Mouse (Mus musculus): ENCODE results near the gene Tmc8. TPM values are rescaled to one million over a fixed set of nuclear protein-coding genes. Genes with fewer than 3 reads are reported as not detected.

Gene Tmc8
- polyA plus RNA-seq, 1 experiment from 2014 or later = 10.0 TPM

- no peaks in the 10 kb centered on the region for H3K9me3 ChIP-seq (ENCODE audit: control insufficient read depth, low read length)
- peak overlapping the region; percentile 71 for H3K9ac ChIP-seq (ENCODE audit: low read length)
- TF ChIP-seq CTCF (IDR thresholded peaks at IDR 0.05; ENCODE audit: low read depth) = no peak
- no peak for TF ChIP-seq EP300 (optimal IDR thresholded peaks at IDR 0.05)
- 0 out of 2 replicates have a peak, but pooled peaks cover 2% of the 10 kb centered on the region for H3K36me3 ChIP-seq (ENCODE audit: control insufficient read depth, insufficient read depth, low read length)
- ATAC-seq (ENCODE audit: low FRiP score, low TSS enrichment) (peak; percentile 25), DNase-seq (ENCODE audit: low spot score) (no peak)
- 4% methylated on average over 16 of the region's 17 CpGs for WGBS
- H3K4me1 ChIP-seq (replicated peaks; ENCODE audit: control insufficient read depth, insufficient read depth) = peaks cover 9% of the 10 kb centered on the region
- H3K4me3 ChIP-seq (ENCODE audit: low read depth, low read length) = peak overlapping the region; percentile 54
- peak overlapping the region; percentile 80 for H3K4me2 ChIP-seq (replicated peaks; ENCODE audit: low read depth)
- no peaks in the 10 kb centered on the region for H3K27me3 ChIP-seq (ENCODE audit: control insufficient read depth, insufficient read depth, low read length)
- peak overlapping the region; percentile 98 for H3K27ac ChIP-seq (replicated peaks)
Measured at GRCm38 (mm10) chr11:117780199-117780515, 1.7 kb upstream of the Tmc8 start.

GRCm38 (mm10) chr11:117780582-117781111, 1.2 kb upstream of the Tmc8 start:
- H3K27me3 ChIP-seq (ENCODE audit: control insufficient read depth, insufficient read depth, low read length) = no peaks in the 10 kb centered on the region
- H3K4me2 ChIP-seq (replicated peaks; ENCODE audit: low read depth) = peak overlapping the region; percentile 80
- H3K4me1 ChIP-seq (replicated peaks; ENCODE audit: control insufficient read depth, insufficient read depth) = peaks cover 9% of the 10 kb centered on the region
- H3K4me3 ChIP-seq (ENCODE audit: low read depth, low read length) = peak overlapping the region; percentile 54
- 0 out of 2 replicates have a peak, but pooled peaks cover 2% of the 10 kb centered on the region for H3K36me3 ChIP-seq (ENCODE audit: control insufficient read depth, insufficient read depth, low read length)
- H3K27ac ChIP-seq (replicated peaks) = peak overlapping the region; percentile 98
- H3K9ac ChIP-seq (ENCODE audit: low read length) = peak overlapping the region; percentile 71
- DNase-seq (ENCODE audit: low spot score) (peak; percentile 95), ATAC-seq (ENCODE audit: low FRiP score, low TSS enrichment) (peak; percentile 86)
- H3K9me3 ChIP-seq (ENCODE audit: control insufficient read depth, low read length) = no peaks in the 10 kb centered on the region
- peak; percentile 89 for TF ChIP-seq EP300 (optimal IDR thresholded peaks at IDR 0.05)
- peak; percentile 42; the same call in 1 of the 2 replicates for TF ChIP-seq CTCF (IDR thresholded peaks at IDR 0.05; ENCODE audit: low read depth)
- 3% methylated on average over 19 of the region's 19 CpGs for WGBS

- Histone ChIP-seq H3K27me3 (ENCODE audit: control insufficient read depth, insufficient read depth, low read length) (no peaks in the 10 kb centered on the region), H3K4me1 (replicated peaks; ENCODE audit: control insufficient read depth, insufficient read depth) (peaks cover 9% of the 10 kb centered on the region), H3K9ac (ENCODE audit: low read length) (peak overlapping the region; percentile 31; the same call in 1 of the 2 replicates), H3K4me2 (replicated peaks; ENCODE audit: low read depth) (peak overlapping the region; percentile 80), H3K27ac (replicated peaks) (peak overlapping the region; percentile 98), H3K4me3 (ENCODE audit: low read depth, low read length) (peak overlapping the region; percentile 17; the same call in 1 of the 2 replicates), H3K9me3 (ENCODE audit: control insufficient read depth, low read length) (no peaks in the 10 kb centered on the region), H3K36me3 (ENCODE audit: control insufficient read depth, insufficient read depth, low read length) (0 out of 2 replicates have a peak, but pooled peaks cover 2% of the 10 kb centered on the region)
- DNase-seq (ENCODE audit: low spot score) (peak; percentile 73), ATAC-seq (ENCODE audit: low FRiP score, low TSS enrichment) (peak; percentile 5; the same call in 1 of the 2 replicates)
- no peak for TF ChIP-seq CTCF (IDR thresholded peaks at IDR 0.05; ENCODE audit: low read depth)
- TF ChIP-seq EP300 (optimal IDR thresholded peaks at IDR 0.05) = no peak
- 18% methylated on average over 18 of the region's 18 CpGs for WGBS
Measured at GRCm38 (mm10) chr11:117781199-117781821, 566 bp upstream of the Tmc8 start.

- TF ChIP-seq EP300 (optimal IDR thresholded peaks at IDR 0.05) (no peak), CTCF (IDR thresholded peaks at IDR 0.05; ENCODE audit: low read depth) (no peak)
- H3K27ac ChIP-seq (replicated peaks) = peak overlapping the region; percentile 63
- no peaks in the 10 kb centered on the region for H3K27me3 ChIP-seq (ENCODE audit: control insufficient read depth, insufficient read depth, low read length)
- 63% methylated on average over 9 of the region's 9 CpGs for WGBS
- H3K36me3 ChIP-seq (ENCODE audit: control insufficient read depth, insufficient read depth, low read length) = no peaks in the 10 kb centered on the region
- ATAC-seq (ENCODE audit: low FRiP score, low TSS enrichment) (no peak), DNase-seq (ENCODE audit: low spot score) (no peak)
- H3K4me1 ChIP-seq (replicated peaks; ENCODE audit: control insufficient read depth, insufficient read depth) = peaks cover 9% of the 10 kb centered on the region
- H3K9me3 ChIP-seq (ENCODE audit: control insufficient read depth, low read length) = no peaks in the 10 kb centered on the region
- peak overlapping the region; percentile 16; the same call in 1 of the 2 replicates for H3K4me3 ChIP-seq (ENCODE audit: low read depth, low read length)
- peak overlapping the region; percentile 18; the same call in 1 of the 2 replicates for H3K9ac ChIP-seq (ENCODE audit: low read length)
- peak overlapping the region; percentile 43 for H3K4me2 ChIP-seq (replicated peaks; ENCODE audit: low read depth)
Measured at GRCm38 (mm10) chr11:117782705-117783034, 794 bp downstream of the Tmc8 start.

- H3K4me3 ChIP-seq (ENCODE audit: low read depth, low read length) = peak overlapping the region; percentile 16
- peaks cover 9% of the 10 kb centered on the region for H3K4me1 ChIP-seq (replicated peaks; ENCODE audit: control insufficient read depth, insufficient read depth)
- TF ChIP-seq EP300 (optimal IDR thresholded peaks at IDR 0.05) = no peak
- TF ChIP-seq CTCF (IDR thresholded peaks at IDR 0.05; ENCODE audit: low read depth) = peak; percentile 58
- H3K9me3 ChIP-seq (ENCODE audit: control insufficient read depth, low read length) = no peaks in the 10 kb centered on the region
- H3K36me3 ChIP-seq (ENCODE audit: control insufficient read depth, insufficient read depth, low read length) = no peaks in the 10 kb centered on the region
- 14% methylated on average over 31 of the region's 31 CpGs for WGBS
- ATAC-seq (ENCODE audit: low FRiP score, low TSS enrichment) (no peak), DNase-seq (ENCODE audit: low spot score) (peak; percentile 53)
- peak overlapping the region; percentile 43 for H3K4me2 ChIP-seq (replicated peaks; ENCODE audit: low read depth)
- H3K27ac ChIP-seq (replicated peaks) = peak overlapping the region; percentile 63
- H3K9ac ChIP-seq (ENCODE audit: low read length) = peak overlapping the region; percentile 35
- no peaks in the 10 kb centered on the region for H3K27me3 ChIP-seq (ENCODE audit: control insufficient read depth, insufficient read depth, low read length)
Measured at GRCm38 (mm10) chr11:117783089-117783488, 1.2 kb downstream of the Tmc8 start.
